Mouse (Mus musculus) hematopoietic multipotent progenitor cell, adult 10-12 weeks (in vitro differentiated cells): ENCODE data around the gene Ssr3. TPM values are rescaled to one million over a fixed set of nuclear protein-coding genes. Genes with fewer than 3 reads are reported as not detected.

Source experiments
- polyA plus RNA-seq: library from polyadenylated mRNA; stranded (reverse); fragments of >175 nt; gene quantifications from 2 replicates; pipeline ENCODE4 v1.2.3, GENCODE M21; 2012; ENCODE audit warnings: low replicate concordance

The Ssr3 gene
- 2.5 and 14.8 TPM in 2 replicates for polyA plus RNA-seq

GRCm38 (mm10) chr3:65392421-65392817, at the start of gene Ssr3:
Gene Ssr3 (minus strand): TSS chr3:65392623.

Other genes starting within 250 kb of the Ssr3 start
- 1.8 and 2.4 TPM in 2 replicates for gene Tiparp, start 135.8 kb upstream of the Ssr3 start, polyA plus RNA-seq